ENCODE assay signal across 17 mouse cellular contexts in genomic region chr4:135730204-135730603, GRCm38 (mm10). TPM values are rescaled to one million over a fixed set of nuclear protein-coding genes. Genes with fewer than 3 reads are reported as not detected.
A peak's percentile ranks its signal among the peaks of the same experiment; 100 is the strongest.
DNase-seq lines count a peak whose midpoint lies in the region; ATAC-seq and TF ChIP-seq lines count a peak whose summit lies in the region.
"Had no signal": no experiment of that assay in that cellular context is flagged by ENCODE, and none has a peak within 500 bp of the region (broad histone marks: within the 10 kb centered on the region; RNA-seq: fewer than 3 reads in every experiment).

No protein-coding gene starts in this region.

- H3K9ac ChIP-seq in midbrain, postnatal 0 days (replicated peaks; ENCODE audit: low read length, poor library complexity, severe bottlenecking) = no peak overlapping the region
- H3K9ac ChIP-seq in forebrain, embryonic 16.5 days (replicated peaks; ENCODE audit: low read depth, low read length) = no peak overlapping the region
- H3K9ac ChIP-seq: embryonic facial prominence, embryonic 15.5 days; forebrain, postnatal 0 days; limb, embryonic 13.5 days; liver, postnatal 0 days had no signal

- DNase-seq in midbrain, postnatal 0 days (ENCODE audit: low spot score) = peak; percentile 33
- DNase-seq in midbrain, embryonic 10.5 days (ENCODE audit: low spot score) = no peak
- peak; percentile 43 to 45 for DNase-seq in cerebellum, adult 18-20 months
- DNase-seq in cerebellum, postnatal 14 days = peak; percentile 73 to 76
- DNase-seq in left cerebral cortex, postnatal 25 days (ENCODE audit: low spot score in 2 of 2) = peak; percentile 24 to 38
- no peak for DNase-seq in kidney, postnatal 10 days
- DNase-seq: forebrain, postnatal 0 days; heart, postnatal 10 days; liver, postnatal 0 days had no signal

- whole genome bisulfite sequencing in midbrain, postnatal 0 days = 83% methylated on average over 9 of the region's 9 CpGs
- WGBS in midbrain, embryonic 10.5 days = 85% methylated on average over 9 of the region's 9 CpGs
- WGBS in forebrain, embryonic 16.5 days = 63% methylated on average over 9 of the region's 9 CpGs

- H3K36me3 ChIP-seq in midbrain, postnatal 0 days (ENCODE audit: insufficient read depth, low read length) = no peaks in the 10 kb centered on the region
- H3K36me3 ChIP-seq in midbrain, embryonic 10.5 days = no peaks in the 10 kb centered on the region
- H3K36me3 ChIP-seq in forebrain, embryonic 16.5 days (ENCODE audit: control insufficient read depth, insufficient read depth) = no peaks in the 10 kb centered on the region
- H3K36me3 ChIP-seq: embryonic facial prominence, embryonic 15.5 days; limb, embryonic 13.5 days had no signal

- H3K27ac ChIP-seq in midbrain, postnatal 0 days (ENCODE audit: low read depth, low read length) = no peak overlapping the region
- H3K27ac ChIP-seq in midbrain, embryonic 10.5 days (replicated peaks) = no peak overlapping the region
- H3K27ac ChIP-seq in forebrain, embryonic 16.5 days (ENCODE audit: low read length) = no peak overlapping the region
- H3K27ac ChIP-seq: embryonic facial prominence, embryonic 15.5 days; limb, embryonic 13.5 days had no signal

- H3K4me3 ChIP-seq in midbrain, postnatal 0 days (ENCODE audit: low read depth, low read length) = no peak overlapping the region
- H3K4me3 ChIP-seq in midbrain, embryonic 10.5 days = no peak overlapping the region
- no peak overlapping the region for H3K4me3 ChIP-seq in forebrain, embryonic 16.5 days (replicated peaks; ENCODE audit: low read length)
- H3K4me3 ChIP-seq: embryonic facial prominence, embryonic 15.5 days; limb, embryonic 13.5 days had no signal

- H3K27me3 ChIP-seq in midbrain, postnatal 0 days (ENCODE audit: insufficient read depth, low read length) = 0 out of 2 replicates have a peak, but pooled peaks cover 3% of the 10 kb centered on the region
- peaks cover 5% of the 10 kb centered on the region; the same call in 1 of the 2 replicates for H3K27me3 ChIP-seq in midbrain, embryonic 10.5 days (ENCODE audit: low read depth, poor library complexity, severe bottlenecking)
- no peaks in the 10 kb centered on the region for H3K27me3 ChIP-seq in forebrain, embryonic 16.5 days (replicated peaks; ENCODE audit: control insufficient read depth, insufficient read depth, low read length)
- H3K27me3 ChIP-seq: embryonic facial prominence, embryonic 15.5 days; limb, embryonic 13.5 days had no signal

- no peak for TF ChIP-seq CTCF in midbrain, postnatal 0 days (IDR thresholded peaks at IDR 0.05)

- ATAC-seq in midbrain, postnatal 0 days (ENCODE audit: low FRiP score) = no peak
- ATAC-seq in granulocyte monocyte progenitor cell, adult 5-6 weeks (replicated peaks; ENCODE audit: poor library complexity, severe bottlenecking) = no peak
- ATAC-seq in forebrain, embryonic 16.5 days = no peak
- ATAC-seq: forebrain, postnatal 0 days; inflammation-experienced regulatory T-cells, adult 6 months; liver, postnatal 0 days had no signal

- H3K9me3 ChIP-seq in midbrain, postnatal 0 days (ENCODE audit: low read length) = no peaks in the 10 kb centered on the region
- H3K9me3 ChIP-seq in midbrain, embryonic 10.5 days (replicated peaks) = peaks cover 13% of the 10 kb centered on the region
- H3K9me3 ChIP-seq in forebrain, embryonic 16.5 days (ENCODE audit: control insufficient read depth, low read length) = 0 out of 2 replicates have a peak, but pooled peaks cover 2% of the 10 kb centered on the region
- H3K9me3 ChIP-seq: embryonic facial prominence, embryonic 15.5 days had no signal

- no peaks in the 10 kb centered on the region; the same call in 1 of the 2 replicates for H3K4me1 ChIP-seq in midbrain, postnatal 0 days (ENCODE audit: insufficient read depth, low read length)
- peaks cover 5% of the 10 kb centered on the region for H3K4me1 ChIP-seq in midbrain, embryonic 10.5 days
- no peaks in the 10 kb centered on the region for H3K4me1 ChIP-seq in forebrain, embryonic 16.5 days (replicated peaks; ENCODE audit: control insufficient read depth, insufficient read depth, low read length)

- H3K4me2 ChIP-seq in midbrain, postnatal 0 days (ENCODE audit: low read depth, low read length, poor library complexity, severe bottlenecking) = no peak overlapping the region
- no peak overlapping the region for H3K4me2 ChIP-seq in forebrain, embryonic 16.5 days (ENCODE audit: low read length)
- H3K4me2 ChIP-seq: embryonic facial prominence, embryonic 15.5 days; limb, embryonic 13.5 days had no signal

- intact Hi-C loops in left cerebral cortex, postnatal 25 days (cut with DNase I) = no loop called here

RNA-seq across cellular contexts. Expression of gene Il22ra1, which starts 2.2 kb away (rescaled TPM):
- total RNA-seq in midbrain, postnatal 0 days (2014; rRNA removed) = 0.11 TPM in 1 of 2 replicates, not detected in the other
- not detected in 2 replicates for polyA plus RNA-seq in midbrain, postnatal 0 days (2015; fragmentation: Nextera tagmentation; extraction: Ambion mirVana)
- not detected in 2 replicates for polyA plus RNA-seq in midbrain, embryonic 10.5 days (2016; fragmentation: Nextera tagmentation; extraction: Ambion mirVana)
- total RNA-seq in left cerebral cortex, postnatal 25 days (2021) = under 1 TPM; 0.18 to 0.25 TPM
- not detected in 2 replicates for total RNA-seq in granulocyte monocyte progenitor cell, adult 5-6 weeks (2014; fragmentation: Nextera tagmentation)
- not detected in 2 replicates for total RNA-seq in granulocyte monocyte progenitor cell, adult 5-6 weeks (2017)
- not detected in 2 replicates for polyA plus RNA-seq in forebrain, embryonic 16.5 days (2015; fragmentation: Nextera tagmentation; extraction: Ambion mirVana)
- total RNA-seq: CH12.LX; megakaryocyte, adult 5-6 weeks had no signal
- polyA plus RNA-seq: forebrain, postnatal 0 days; inflammation-experienced regulatory T-cells, adult 6 months; limb, embryonic 13.5 days; thymus, postnatal 0 days had no signal

RNA-seq across cellular contexts. Expression of gene Myom3, which starts 29.3 kb away (rescaled TPM):
- 0.60 and 0.99 TPM in 2 replicates for total RNA-seq in midbrain, postnatal 0 days (2014; rRNA removed)
- 1.4 and 1.6 TPM in 2 replicates for polyA plus RNA-seq in midbrain, postnatal 0 days (2015; fragmentation: Nextera tagmentation; extraction: Ambion mirVana)
- polyA plus RNA-seq in midbrain, embryonic 10.5 days (2016; fragmentation: Nextera tagmentation; extraction: Ambion mirVana) = 0.12 and 0.20 TPM in 2 replicates
- 1 to 10 TPM; 1.4 to 1.7 TPM for total RNA-seq in left cerebral cortex, postnatal 25 days (2021)
- total RNA-seq in granulocyte monocyte progenitor cell, adult 5-6 weeks (2014; fragmentation: Nextera tagmentation) = not detected in 2 replicates
- total RNA-seq in granulocyte monocyte progenitor cell, adult 5-6 weeks (2017) = not detected in 2 replicates
- 0.29 and 0.34 TPM in 2 replicates for polyA plus RNA-seq in forebrain, embryonic 16.5 days (2015; fragmentation: Nextera tagmentation; extraction: Ambion mirVana)
- total RNA-seq: megakaryocyte, adult 5-6 weeks had no signal
- polyA plus RNA-seq: inflammation-experienced regulatory T-cells, adult 6 months had no signal

RNA-seq across cellular contexts. Expression of gene Ifnlr1, which starts 44.1 kb away (rescaled TPM):
- total RNA-seq in midbrain, postnatal 0 days (2014; rRNA removed) = 0.22 and 0.28 TPM in 2 replicates
- 0.06 and 0.10 TPM in 2 replicates for polyA plus RNA-seq in midbrain, postnatal 0 days (2015; fragmentation: Nextera tagmentation; extraction: Ambion mirVana)
- 0.10 and 0.21 TPM in 2 replicates for polyA plus RNA-seq in midbrain, embryonic 10.5 days (2016; fragmentation: Nextera tagmentation; extraction: Ambion mirVana)
- total RNA-seq in left cerebral cortex, postnatal 25 days (2021) = under 1 TPM; 0.18 TPM
- not detected in 2 replicates for total RNA-seq in granulocyte monocyte progenitor cell, adult 5-6 weeks (2014; fragmentation: Nextera tagmentation)
- 0.17 and 0.52 TPM in 2 replicates for total RNA-seq in granulocyte monocyte progenitor cell, adult 5-6 weeks (2017)
- polyA plus RNA-seq in forebrain, embryonic 16.5 days (2015; fragmentation: Nextera tagmentation; extraction: Ambion mirVana) = 0.16 and 0.18 TPM in 2 replicates
- polyA plus RNA-seq: inflammation-experienced regulatory T-cells, adult 6 months had no signal

Comparison
In these comparisons a context has a peak if more than half of its experiments do, and no peak if none do; other contexts are left out.
1. DNase-seq: peak in midbrain, postnatal 0 days (single experiment), cerebellum, adult 18-20 months (2 of 2), cerebellum, postnatal 14 days (2 of 2) and left cerebral cortex, postnatal 25 days (2 of 2); none in midbrain, embryonic 10.5 days (single experiment) and kidney, postnatal 10 days (single experiment).